ENCODE assay signal across 18 mouse cellular contexts in the genomic region with DNA sequence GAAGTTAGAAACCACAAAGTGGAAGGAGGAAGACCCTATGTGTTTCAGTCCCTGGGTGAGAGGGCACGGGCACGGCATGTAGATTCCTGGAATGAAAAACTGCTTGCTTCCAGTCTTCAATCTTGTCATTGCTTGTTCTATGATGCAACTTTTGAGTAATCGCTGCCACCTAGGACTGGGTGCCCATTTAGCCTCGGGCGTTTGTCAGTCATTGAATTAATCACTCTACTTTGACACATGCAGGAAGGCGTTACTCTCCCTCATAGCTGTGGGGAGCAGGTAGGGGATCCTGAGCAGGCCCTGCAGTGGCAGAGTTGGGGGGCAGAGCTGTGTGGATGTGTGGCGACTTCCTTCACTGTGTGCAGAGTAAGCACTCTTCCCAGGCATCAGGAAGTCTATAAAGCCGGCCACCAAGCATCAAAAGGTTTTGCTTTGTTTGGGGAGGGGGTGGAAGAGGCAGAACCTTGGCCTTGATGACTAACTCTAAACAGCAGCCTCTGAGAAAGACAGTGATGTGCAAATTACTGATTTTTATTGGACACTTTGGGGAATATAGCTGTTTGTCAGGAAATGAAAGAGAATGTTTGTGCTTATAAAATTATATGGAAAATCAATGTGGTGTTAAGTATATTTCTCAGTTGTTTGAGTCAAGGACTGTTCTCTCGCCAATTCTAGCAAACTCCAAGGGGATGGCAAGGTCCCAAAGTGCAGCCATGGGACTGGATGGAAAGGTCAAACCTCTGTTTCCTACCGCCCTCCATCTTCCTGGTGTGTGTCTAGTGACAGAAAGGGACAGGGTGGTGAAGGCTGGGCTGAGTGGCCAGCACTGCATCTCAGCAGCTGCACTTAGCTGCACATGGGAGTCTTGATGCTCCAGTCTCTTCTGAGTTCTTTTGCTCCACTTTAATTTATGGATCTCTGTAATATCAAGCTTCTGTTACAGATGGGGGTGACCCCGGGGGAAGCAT. TPM values are rescaled to one million over a fixed set of nuclear protein-coding genes. Genes with fewer than 3 reads are reported as not detected.
DNase-seq lines count a peak whose midpoint lies in the region; ATAC-seq and TF ChIP-seq lines count a peak whose summit lies in the region.
"Had no signal": no experiment of that assay in that cellular context is flagged by ENCODE, and none has a peak within 500 bp of the region (broad histone marks: within the 10 kb centered on the region; RNA-seq: fewer than 3 reads in every experiment).

No protein-coding gene starts in this region.

- H3K27me3 ChIP-seq in heart, postnatal 0 days (ENCODE audit: control insufficient read depth, insufficient read depth, low read length), result no peaks in the 10 kb centered on the region
- H3K27me3 ChIP-seq in midbrain, embryonic 16.5 days (ENCODE audit: control insufficient read depth, insufficient read depth, low read depth, low read length), result no peaks in the 10 kb centered on the region; the same call in 1 of the 2 replicates
- H3K27me3 ChIP-seq in midbrain, embryonic 14.5 days (ENCODE audit: control insufficient read depth, insufficient read depth, low read length), result peaks cover 7% of the 10 kb centered on the region; the same call in 1 of the 2 replicates
- no peaks in the 10 kb centered on the region for H3K27me3 ChIP-seq in stomach, postnatal 0 days (ENCODE audit: control insufficient read depth, insufficient read depth, low read length)
- H3K27me3 ChIP-seq: neural tube, embryonic 13.5 days had no signal

- no peak for TF ChIP-seq CTCF in heart, postnatal 0 days (IDR thresholded peaks at IDR 0.05; ENCODE audit: low read depth)
- TF ChIP-seq CTCF in stomach, postnatal 0 days (IDR thresholded peaks at IDR 0.05; ENCODE audit: low read depth), result no peak

- H3K4me2 ChIP-seq in heart, postnatal 0 days (ENCODE audit: low read depth, low read length), result peak overlapping the region; percentile 2; the same call in 1 of the 2 replicates
- no peak overlapping the region for H3K4me2 ChIP-seq in midbrain, embryonic 16.5 days (ENCODE audit: low read length)
- no peak overlapping the region for H3K4me2 ChIP-seq in midbrain, embryonic 14.5 days (ENCODE audit: low read length)
- H3K4me2 ChIP-seq in stomach, postnatal 0 days (replicated peaks; ENCODE audit: low read depth), result peak overlapping the region; percentile 27; the same call in 1 of the 2 replicates
- H3K4me2 ChIP-seq: neural tube, embryonic 13.5 days had no signal

- H3K9me3 ChIP-seq in heart, postnatal 0 days (replicated peaks; ENCODE audit: control insufficient read depth, low read length), result no peaks in the 10 kb centered on the region
- no peaks in the 10 kb centered on the region for H3K9me3 ChIP-seq in midbrain, embryonic 16.5 days (replicated peaks; ENCODE audit: control insufficient read depth, low read length, poor library complexity, severe bottlenecking)
- H3K9me3 ChIP-seq in midbrain, embryonic 14.5 days (ENCODE audit: control insufficient read depth, low read length), result no peaks in the 10 kb centered on the region
- H3K9me3 ChIP-seq in stomach, postnatal 0 days (ENCODE audit: control insufficient read depth, low read length), result no peaks in the 10 kb centered on the region
- H3K9me3 ChIP-seq: forebrain, embryonic 12.5 days; midbrain, embryonic 12.5 days; neural tube, embryonic 13.5 days had no signal

- intact Hi-C loops in heart, postnatal 14 days (cut with DNase I), result no loop called here

- H3K27ac ChIP-seq in heart, postnatal 0 days (ENCODE audit: low read depth), result no peak overlapping the region
- H3K27ac ChIP-seq in midbrain, embryonic 16.5 days (ENCODE audit: low read length), result no peak overlapping the region
- H3K27ac ChIP-seq in midbrain, embryonic 14.5 days (replicated peaks; ENCODE audit: low read depth, low read length), result no peak overlapping the region
- H3K27ac ChIP-seq in stomach, postnatal 0 days (replicated peaks), result no peak overlapping the region
- H3K27ac ChIP-seq: forebrain, embryonic 12.5 days; left cerebral cortex, adult 2 months; liver, embryonic 14.5 days; midbrain, embryonic 12.5 days; neural tube, embryonic 13.5 days had no signal

- ATAC-seq in heart, postnatal 0 days (ENCODE audit: insufficient read depth, low read depth), result no peak
- 0 out of 2 replicates have a peak, but pooled peaks have one; percentile 4 for ATAC-seq in midbrain, embryonic 16.5 days
- no peak for ATAC-seq in midbrain, embryonic 14.5 days (ENCODE audit: low FRiP score, low TSS enrichment)
- no peak for ATAC-seq in stomach, postnatal 0 days (ENCODE audit: low FRiP score, low TSS enrichment)

- TF ChIP-seq EP300 in heart, postnatal 0 days (IDR thresholded peaks at IDR 0.05; ENCODE audit: low read depth), result no peak
- no peak for TF ChIP-seq EP300 in stomach, postnatal 0 days (optimal IDR thresholded peaks at IDR 0.05)

- no peak overlapping the region for H3K4me3 ChIP-seq in heart, postnatal 0 days (ENCODE audit: low read depth, low read length)
- no peak overlapping the region for H3K4me3 ChIP-seq in midbrain, embryonic 16.5 days (ENCODE audit: low read depth, low read length)
- no peak overlapping the region for H3K4me3 ChIP-seq in midbrain, embryonic 14.5 days (replicated peaks; ENCODE audit: low read depth, low read length)
- no peak overlapping the region for H3K4me3 ChIP-seq in stomach, postnatal 0 days (ENCODE audit: low read depth, low read length)
- H3K4me3 ChIP-seq: forebrain, embryonic 12.5 days; left cerebral cortex, adult 2 months; midbrain, embryonic 12.5 days; neural tube, embryonic 13.5 days had no signal

- no peak overlapping the region for H3K9ac ChIP-seq in heart, postnatal 0 days (replicated peaks; ENCODE audit: low read depth, low read length)
- H3K9ac ChIP-seq in midbrain, embryonic 16.5 days (ENCODE audit: low read depth, low read length), result no peak overlapping the region
- no peak overlapping the region for H3K9ac ChIP-seq in midbrain, embryonic 14.5 days (replicated peaks; ENCODE audit: low read length)
- H3K9ac ChIP-seq in stomach, postnatal 0 days (ENCODE audit: low read length), result no peak overlapping the region
- H3K9ac ChIP-seq: forebrain, embryonic 12.5 days; liver, embryonic 14.5 days; midbrain, embryonic 12.5 days; neural tube, embryonic 13.5 days had no signal

- H3K4me1 ChIP-seq in heart, postnatal 0 days (ENCODE audit: control insufficient read depth, insufficient read depth), result no peaks in the 10 kb centered on the region
- H3K4me1 ChIP-seq in midbrain, embryonic 16.5 days (ENCODE audit: control insufficient read depth, insufficient read depth, low read length), result peaks cover 18% of the 10 kb centered on the region
- 0 out of 2 replicates have a peak, but pooled peaks cover 10% of the 10 kb centered on the region for H3K4me1 ChIP-seq in midbrain, embryonic 14.5 days (ENCODE audit: control insufficient read depth, insufficient read depth, low read length)
- H3K4me1 ChIP-seq in stomach, postnatal 0 days (replicated peaks; ENCODE audit: control insufficient read depth, insufficient read depth), result peaks cover 5% of the 10 kb centered on the region; the same call in 1 of the 2 replicates

- no peaks in the 10 kb centered on the region for H3K36me3 ChIP-seq in heart, postnatal 0 days (replicated peaks; ENCODE audit: control insufficient read depth, insufficient read depth, low read length)
- H3K36me3 ChIP-seq in midbrain, embryonic 16.5 days (ENCODE audit: control insufficient read depth, insufficient read depth, low read length), result no peaks in the 10 kb centered on the region
- H3K36me3 ChIP-seq in midbrain, embryonic 14.5 days (ENCODE audit: control insufficient read depth, insufficient read depth, low read length), result no peaks in the 10 kb centered on the region
- H3K36me3 ChIP-seq in stomach, postnatal 0 days (ENCODE audit: control insufficient read depth, insufficient read depth, low read length), result no peaks in the 10 kb centered on the region
- H3K36me3 ChIP-seq: forebrain, embryonic 12.5 days; G1E; midbrain, embryonic 12.5 days; neural tube, embryonic 13.5 days had no signal

- 43% methylated on average over 11 of the region's 11 CpGs for WGBS in heart, postnatal 0 days
- 57% methylated on average over 11 of the region's 11 CpGs for WGBS in midbrain, embryonic 16.5 days
- WGBS in midbrain, embryonic 14.5 days, result 55% methylated on average over 11 of the region's 11 CpGs
- 38% methylated on average over 11 of the region's 11 CpGs for WGBS in stomach, postnatal 0 days

- peak; percentile 57 for DNase-seq in adrenal gland, adult 2 months
- DNase-seq in adrenal gland, postnatal 4 days (ENCODE audit: low spot score in 2 of 2), result no peak
- DNase-seq in heart, postnatal 0 days (ENCODE audit: low spot score), result no peak
- DNase-seq in heart, postnatal 14 days, result no peak
- no peak for DNase-seq in midbrain, embryonic 14.5 days
- no peak for DNase-seq in stomach, postnatal 0 days (ENCODE audit: low spot score)
- DNase-seq in T-cell, adult 2 months (ENCODE audit: low spot score), result no peak
- DNase-seq: cerebellum, adult 18-20 months; gastrocnemius, postnatal 14 days; kidney, postnatal 36 days; thymus, adult 2 months had no signal

RNA-seq across cellular contexts. Expression of gene Tenm4, which starts 0.8 kb away (rescaled TPM):
- total RNA-seq in adrenal gland, adult 2 months (2021), result 10 to 100 TPM; 15.5 to 16.9 TPM
- polyA plus RNA-seq in adrenal gland, adult 2 months (2012; rRNA removed), result 6.0 and 7.2 TPM in 2 replicates
- total RNA-seq in adrenal gland, postnatal 4 days (2021), result 10 to 100 TPM; 31.5 to 38.5 TPM
- 3.9 and 5.9 TPM in 2 replicates for total RNA-seq in heart, postnatal 0 days (2014; rRNA removed; ENCODE audit: low replicate concordance)
- 1.4 and 2.3 TPM in 2 replicates for polyA plus RNA-seq in heart, postnatal 0 days (2015; fragmentation: Nextera tagmentation; extraction: Ambion mirVana)
- total RNA-seq in heart, postnatal 14 days (2021), result 1 to 10 TPM; 2.1 to 2.3 TPM
- 41.4 and 53.4 TPM in 2 replicates for polyA plus RNA-seq in midbrain, embryonic 16.5 days (2015; fragmentation: Nextera tagmentation; extraction: Ambion mirVana)
- polyA plus RNA-seq in midbrain, embryonic 14.5 days (2014; fragmentation: Nextera tagmentation; extraction: Ambion mirVana), result 35.3 and 38.0 TPM in 2 replicates
- polyA plus RNA-seq in stomach, postnatal 0 days (2015; fragmentation: Nextera tagmentation; extraction: Ambion mirVana), result 6.9 and 7.2 TPM in 2 replicates

Comparison
In these comparisons a context has a peak if more than half of its experiments do, and no peak if none do; other contexts are left out.
1. H3K4me2 ChIP-seq: peak in heart, postnatal 0 days (single experiment) and stomach, postnatal 0 days (single experiment); none in midbrain, embryonic 16.5 days (single experiment) and midbrain, embryonic 14.5 days (single experiment).